Mouse (Mus musculus) embryonic facial prominence, embryonic 11.5 days (tissue): ENCODE results near the gene Gm27021. TPM values are rescaled to one million over a fixed set of nuclear protein-coding genes. Genes with fewer than 3 reads are reported as not detected.

ENCODE experiments used
- ATAC-seq: fragments of 200-750 bp; cut with Nextera tagmentation; replicated peaks from 2 replicates; pipeline ENCODE4 v1.8.0; 2017; ENCODE audit warnings: low read depth; ENCODE audit not compliant: insufficient number of reproducible peaks, low FRiP score, low TSS enrichment
- DNase-seq: peaks from one replicate; pipeline ENCODE4 v3.0.0-alpha.2; 2015; ENCODE audit warnings: low spot score
- H3K27ac ChIP-seq: fragments of 300-500 bp; sonication (generic); replicated peaks from 2 replicates; pipeline ENCODE4 v1.5.1; 2014; ENCODE audit warnings: mild to moderate bottlenecking, low read depth, low read length, control low read depth
- H3K27me3 ChIP-seq: fragments of 300-500 bp; sonication (generic); 2 replicates; pipeline ENCODE4 v1.6.1; 2014; ENCODE audit warnings: mild to moderate bottlenecking, low read length, moderate library complexity, mixed read lengths; ENCODE audit not compliant: control insufficient read depth, insufficient read depth
- H3K36me3 ChIP-seq: fragments of 300-500 bp; sonication (generic); replicated peaks from 2 replicates; pipeline ENCODE4 v1.6.1; 2014; ENCODE audit warnings: low read depth, mild to moderate bottlenecking, low read length, moderate library complexity, mixed read lengths; ENCODE audit not compliant: control insufficient read depth, insufficient read depth
- H3K4me1 ChIP-seq: fragments of 300-500 bp; sonication (generic); 2 replicates; pipeline ENCODE4 v1.6.1; 2014; ENCODE audit warnings: low read length, mixed read lengths; ENCODE audit not compliant: control insufficient read depth, insufficient read depth
- H3K4me2 ChIP-seq: fragments of 300-500 bp; sonication (generic); 2 replicates; pipeline ENCODE4 v1.6.1; 2014; ENCODE audit warnings: low read depth, mild to moderate bottlenecking, control low read depth, low read length, moderate library complexity
- H3K4me3 ChIP-seq: fragments of 300-500 bp; sonication (generic); 2 replicates; pipeline ENCODE4 v1.5.1; 2014; ENCODE audit warnings: low read depth, low read length, control low read depth
- H3K9ac ChIP-seq: fragments of 300-500 bp; sonication (generic); replicated peaks from 2 replicates; pipeline ENCODE4 v1.6.1; 2014; ENCODE audit warnings: mild to moderate bottlenecking, control low read depth, low read length
- H3K9me3 ChIP-seq: fragments of 300-500 bp; sonication (generic); replicated peaks from 2 replicates; pipeline ENCODE4 v1.6.1; 2016; ENCODE audit warnings: mild to moderate bottlenecking, low read length, inconsistent platforms, mixed read lengths; ENCODE audit not compliant: control insufficient read depth
- WGBS: fragments of 180-500 bp; shearing (Covaris S2); extraction: QIAGEN DNeasy Blood & Tissue Kit; methylation state at CpG from one replicate; pipeline ENCODE4 v1.1.7; 2014; 5-methylcytosine and 5-hydroxymethylcytosine counted together
- polyA plus RNA-seq: library from polyadenylated mRNA; unstranded; fragments of >200 nt; fragmentation: Nextera tagmentation; extraction: Ambion mirVana; gene quantifications from 2 replicates; pipeline ENCODE4 v1.2.1, GENCODE M21; 2014

Gm27021 gene
- 1.8 and 3.0 TPM in 2 replicates for polyA plus RNA-seq

GRCm38 (mm10) chr8:120667561-120668373 lies at the start of gene Gm27021, which contains the start of gene Cox4i1:
Gm27021 (minus strand) TSS chr8:120668079.
Cox4i1 (plus strand) TSS chr8:120668222.
- H3K9ac ChIP-seq: peak within 1 kb of the TSS; percentile 93

GRCm38 (mm10) chr8:120715996-120716680 lies 48.3 kb upstream of the Gm27021 start:
- no peaks in the 10 kb centered on the region for H3K27me3 ChIP-seq
- no peaks in the 10 kb centered on the region for H3K36me3 ChIP-seq
- 77% methylated on average over 15 of the region's 15 CpGs for WGBS
- ATAC-seq (no peak), DNase-seq (no peak)
- no peak overlapping the region for H3K9ac ChIP-seq
- no peak overlapping the region for H3K4me3 ChIP-seq
- H3K27ac ChIP-seq: no peak overlapping the region
- no peaks in the 10 kb centered on the region for H3K4me1 ChIP-seq
- no peaks in the 10 kb centered on the region for H3K9me3 ChIP-seq
- H3K4me2 ChIP-seq: no peak overlapping the region

More at GRCm38 (mm10) chr8:120667561-120668373, at the start of gene Gm27021, which contains the start of gene Cox4i1:
- Histone ChIP-seq H3K9me3 (no peaks in the 10 kb centered on the region), H3K4me1 (peaks cover 4% of the 10 kb centered on the region; the same call in 1 of the 2 replicates), H3K27me3 (no peaks in the 10 kb centered on the region), H3K4me3 (peak within 1 kb of the TSS; percentile 96), H3K27ac (peak within 1 kb of the TSS; percentile 74), H3K36me3 (peaks cover 2% of the 10 kb centered on the region), H3K4me2 (peak within 1 kb of the TSS; percentile 90)
- ATAC-seq (peak; percentile 79), DNase-seq (peak; percentile 95)
- 1% methylated on average over 89 of the region's 105 CpGs for WGBS

- H3K9ac ChIP-seq: no peak overlapping the region
- no peak for ATAC-seq
- H3K27me3 ChIP-seq: no peaks in the 10 kb centered on the region
- H3K4me2 ChIP-seq: no peak overlapping the region
- H3K9me3 ChIP-seq: no peaks in the 10 kb centered on the region
- H3K27ac ChIP-seq: no peak overlapping the region
- H3K4me1 ChIP-seq: no peaks in the 10 kb centered on the region
- DNase-seq: no peak
- H3K36me3 ChIP-seq: no peaks in the 10 kb centered on the region
- WGBS: 77% methylated on average over 6 of the region's 6 CpGs
- H3K4me3 ChIP-seq: no peak overlapping the region
Observed at GRCm38 (mm10) chr8:120715200-120715599, 47.3 kb upstream of the Gm27021 start.

- ATAC-seq (no peak), DNase-seq (no peak)
- H3K27me3 ChIP-seq: no peaks in the 10 kb centered on the region
- no peaks in the 10 kb centered on the region for H3K9me3 ChIP-seq
- H3K36me3 ChIP-seq: no peaks in the 10 kb centered on the region
- no peak overlapping the region for H3K4me2 ChIP-seq
- WGBS: 79% methylated on average over 10 of the region's 10 CpGs
- H3K4me1 ChIP-seq: no peaks in the 10 kb centered on the region
- H3K4me3 ChIP-seq: no peak overlapping the region
- no peak overlapping the region for H3K9ac ChIP-seq
- H3K27ac ChIP-seq: no peak overlapping the region
Observed at GRCm38 (mm10) chr8:120709176-120709575, 41.3 kb upstream of the Gm27021 start.

GRCm38 (mm10) chr8:120706193-120706592 lies 38.3 kb upstream of the Gm27021 start:
- DNase-seq (no peak), ATAC-seq (no peak)
- H3K27me3 ChIP-seq: no peaks in the 10 kb centered on the region
- H3K9ac ChIP-seq: no peak overlapping the region
- no peaks in the 10 kb centered on the region for H3K4me1 ChIP-seq
- no peaks in the 10 kb centered on the region for H3K36me3 ChIP-seq
- no peak overlapping the region for H3K4me3 ChIP-seq
- no peak overlapping the region for H3K4me2 ChIP-seq
- H3K27ac ChIP-seq: no peak overlapping the region
- no peaks in the 10 kb centered on the region for H3K9me3 ChIP-seq
- 74% methylated on average over 3 of the region's 3 CpGs for WGBS

GRCm38 (mm10) chr8:120705163-120705562 lies 37.3 kb upstream of the Gm27021 start:
- Histone ChIP-seq H3K27me3 (no peaks in the 10 kb centered on the region), H3K9ac (no peak overlapping the region), H3K27ac (no peak overlapping the region), H3K4me1 (no peaks in the 10 kb centered on the region), H3K4me2 (no peak overlapping the region), H3K9me3 (no peaks in the 10 kb centered on the region), H3K4me3 (no peak overlapping the region), H3K36me3 (no peaks in the 10 kb centered on the region)
- WGBS: 87% methylated on average over 15 of the region's 15 CpGs
- no peak for ATAC-seq
- DNase-seq: no peak

- no peak overlapping the region for H3K4me2 ChIP-seq
- H3K27me3 ChIP-seq: no peaks in the 10 kb centered on the region
- ATAC-seq (no peak), DNase-seq (no peak)
- no peak overlapping the region for H3K4me3 ChIP-seq
- H3K9me3 ChIP-seq: no peaks in the 10 kb centered on the region
- no peak overlapping the region for H3K27ac ChIP-seq
- WGBS: 74% methylated on average over 9 of the region's 9 CpGs
- no peak overlapping the region for H3K9ac ChIP-seq
- no peaks in the 10 kb centered on the region for H3K36me3 ChIP-seq
- no peaks in the 10 kb centered on the region for H3K4me1 ChIP-seq
Observed at GRCm38 (mm10) chr8:120704203-120704602, 36.3 kb upstream of the Gm27021 start.
